Mouse (Mus musculus) liver, adult 2 months (tissue): ENCODE measurements around the gene Psma5.

ENCODE experiments used
- CTCF ChIP-seq: fragments of 200-500 bp; IDR thresholded peaks from 2 replicates; pipeline ENCODE4 v1.5.1; 2011; ENCODE audit warnings: low read depth, low read length, control low read depth
- POLR2A ChIP-seq: fragments of 200-500 bp; IDR thresholded peaks from 2 replicates; pipeline ENCODE4 v1.6.1; 2011; ENCODE audit warnings: low read length, control low read depth; ENCODE audit not compliant: insufficient read depth; ENCODE audit errors: extremely low read depth

- TF ChIP-seq CTCF (no peak), POLR2A (no peak)
Measured at GRCm38 (mm10) chr3:108314038-108314675, 57.4 kb downstream of the Psma5 start.
